Mouse (Mus musculus) skeletal muscle tissue, postnatal 0 days (tissue): ENCODE results near the gene Iqcg. TPM values are rescaled to one million over a fixed set of nuclear protein-coding genes. Genes with fewer than 3 reads are reported as not detected.

ENCODE experiments used
- microRNA counts: library from miRNA; unstranded; fragments of <30 nt; microRNA quantifications from one replicate; lab custom pipeline; 2015
- microRNA-seq, 2 experiments: library from miRNA; unstranded; fragments of <30 nt; microRNA quantifications; one replicate each; pipeline ENCODE4; 2016
- polyA plus RNA-seq: library from polyadenylated mRNA; unstranded; fragments of >200 nt; fragmentation: Nextera tagmentation; extraction: Ambion mirVana; gene quantifications from 2 replicates; pipeline ENCODE4 v1.2.1, GENCODE M21; 2015

Gene Iqcg
- polyA plus RNA-seq, result 2.5 and 2.7 TPM in 2 replicates

DNA sequence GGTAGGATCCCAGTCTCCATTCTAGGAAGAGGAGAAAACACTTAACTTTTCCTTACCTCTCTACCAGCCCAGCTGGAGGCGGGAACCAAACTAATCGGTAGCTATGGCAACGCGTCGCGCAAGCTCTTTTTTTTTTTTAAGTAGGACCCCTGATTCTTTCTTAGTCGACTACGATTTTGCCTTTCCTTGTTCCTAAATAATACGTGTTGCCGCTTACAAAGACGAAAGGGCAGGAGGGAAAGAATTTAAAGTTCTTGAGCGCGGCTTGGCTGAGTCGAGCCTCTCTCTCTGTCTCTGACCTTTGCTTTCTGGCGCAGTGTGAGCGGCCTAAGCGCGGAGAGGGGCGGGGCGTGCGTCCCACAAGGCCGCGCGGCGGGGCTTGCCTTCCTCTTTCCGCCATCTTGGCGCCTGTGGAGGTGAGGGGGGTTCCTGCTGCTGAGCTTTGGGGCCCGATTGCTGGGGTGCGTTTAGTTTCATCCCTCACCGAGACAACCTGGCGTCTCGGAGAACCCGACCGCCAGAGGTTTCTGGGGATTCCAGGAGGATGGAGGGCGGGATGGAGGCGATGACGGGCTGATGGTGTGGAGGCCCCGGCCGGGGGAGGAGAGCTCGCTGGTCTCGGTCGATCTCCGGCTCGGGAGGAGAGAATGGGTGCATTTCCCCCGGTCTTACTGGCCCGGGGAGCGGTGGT is at the start of gene Iqcg, which contains the start of gene Rpl35a:
Gene Iqcg, minus strand, starts transcription at position 124 of the 691 bp plus-strand sequence.
Gene Rpl35a, plus strand, starts transcription at position 359 of the 691 bp plus-strand sequence.

DNA sequence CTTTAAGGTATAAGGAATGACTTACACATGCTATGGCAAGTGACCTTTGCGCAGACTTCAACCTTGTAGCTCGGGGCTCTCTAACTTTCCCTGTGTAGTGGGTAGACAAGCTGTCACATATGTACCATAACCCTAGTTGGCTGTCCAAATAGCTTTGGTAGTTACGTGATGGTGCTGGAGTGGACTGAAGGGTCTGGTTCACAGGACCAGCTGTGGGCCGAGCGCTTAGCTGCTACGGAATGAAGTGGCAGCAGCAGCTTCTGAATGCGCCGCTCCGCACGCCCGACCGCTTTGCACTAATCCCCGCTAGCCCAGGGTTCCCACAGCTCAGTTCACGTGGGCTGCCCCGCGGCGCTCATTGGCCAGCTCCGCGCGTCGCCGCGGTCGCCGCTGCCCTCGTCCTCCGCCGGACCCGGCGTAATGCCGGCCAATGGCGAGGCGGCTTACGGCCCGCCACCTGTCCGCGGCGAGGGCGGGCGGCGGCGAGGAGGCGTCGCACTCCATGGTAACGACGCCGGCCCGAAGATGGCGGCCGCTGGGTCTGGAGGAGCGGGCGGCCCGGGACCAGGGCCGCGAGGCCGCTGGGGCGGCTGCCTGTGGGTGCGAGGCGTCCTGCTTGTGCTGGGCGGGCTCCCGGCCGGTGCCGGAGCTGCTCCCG is 6.1 kb upstream of the Iqcg start, which contains the start of gene Lmln:
Gene Lmln, plus strand, starts transcription at position 498 of the 658 bp plus-strand sequence.

MicroRNAs encoded within 50 kb of the gene (microRNA counts, 519-probe panel; counts per million panel counts)
- microRNA mmu-miR-1947 (lab: Ali Mortazavi, UCI), result 296 counts per million, percentile 58 among the panel's probes with 10 or more counts

Small RNA genes lying within 50 kb of the gene (microRNA-seq; reads per million reads assigned to microRNA genes)
- gene Gm22231 (0 reads per million in 2 experiments), gene Mir1947 (0.21 to 0.41 reads per million in 2 experiments)

Other genes with a start within 250 kb of the Iqcg start
- not detected in 2 replicates for gene Smbd1, start 245.7 kb downstream of the Iqcg start, polyA plus RNA-seq
- 136 and 145 TPM in 2 replicates for gene Fyttd1, start 178.7 kb downstream of the Iqcg start, polyA plus RNA-seq
- gene Rubcn, start 178.5 kb downstream of the Iqcg start, polyA plus RNA-seq, result 17.1 and 20.5 TPM in 2 replicates
- gene Lrch3, start 142.1 kb downstream of the Iqcg start, polyA plus RNA-seq, result 10.5 and 12.2 TPM in 2 replicates
- gene Rpl35a, start 235 bp upstream of the Iqcg start, polyA plus RNA-seq, result 670 and 712 TPM in 2 replicates
- 1.0 and 1.3 TPM in 2 replicates for gene Lmln, start 6.3 kb upstream of the Iqcg start, polyA plus RNA-seq
- 10.7 and 11.2 TPM in 2 replicates for gene Osbpl11, start 128.9 kb upstream of the Iqcg start, polyA plus RNA-seq
- 56.7 and 59.9 TPM in 2 replicates for gene Snx4, start 195.2 kb upstream of the Iqcg start, polyA plus RNA-seq